ENCODE assay signal across 24 mouse cellular contexts in genomic region chr12:102930335-102930734, GRCm38 (mm10). TPM values are rescaled to one million over a fixed set of nuclear protein-coding genes. Genes with fewer than 3 reads are reported as not detected.
DNase-seq lines count a peak whose midpoint lies in the region.
"Had no signal": no experiment of that assay in that cellular context is flagged by ENCODE, and none has a peak within 500 bp of the region (broad histone marks: within the 10 kb centered on the region; RNA-seq: fewer than 3 reads in every experiment).

No protein-coding gene starts in this region.

- DNase-seq in ES-CJ7 (ENCODE audit: low read depth, low spot score) (peak; percentile 48), R1 (ENCODE audit: low read depth, low spot score) (peak; percentile 83), ZHBTc4 (ENCODE audit: low read depth, low spot score) (peak; percentile 75)
- DNase-seq in left cerebral cortex, postnatal 10 days (ENCODE audit: extremely low spot score in 1 of 2, low spot score in 2 of 2): no peak
- no peak for DNase-seq in kidney, adult 11 months
- DNase-seq in right cerebral cortex, postnatal 25 days: no peak
- DNase-seq: adrenal gland, adult 2 months; adrenal gland, adult 8-10 months; adrenal gland, postnatal 10 days; adrenal gland, postnatal 14 days; adrenal gland, postnatal 25 days; adrenal gland, postnatal 36 days; B cell, adult 2 months; cerebellum, adult 11 months; cerebellum, adult 11-12 months; cerebellum, adult 18-20 months; cerebellum, adult 2 months; cerebellum, adult 8-10 months; cerebellum, adult 9-10 months had no signal

- intact Hi-C loops in left cerebral cortex, postnatal 10 days (cut with DNase I): no loop called here

RNA-seq across cellular contexts. Expression of gene Unc79, which starts 18.3 kb away (rescaled TPM):
- 10 to 100 TPM; 37.3 to 38.9 TPM for total RNA-seq in left cerebral cortex, postnatal 10 days (2021)
- total RNA-seq: MEL had no signal

RNA-seq across cellular contexts. Expression of gene Cox8c, which starts 31.2 kb away (rescaled TPM):
- total RNA-seq in left cerebral cortex, postnatal 10 days (2021): not detected
- total RNA-seq: adrenal gland, adult 18-20 months; adrenal gland, adult 2 months; adrenal gland, adult 8-10 months; adrenal gland, postnatal 10 days; adrenal gland, postnatal 14 days; adrenal gland, postnatal 25 days; adrenal gland, postnatal 36 days; adrenal gland, postnatal 4 days; CH12.LX; G1E; MEL had no signal

RNA-seq across cellular contexts. Expression of gene Btbd7, which starts 52.1 kb away (rescaled TPM):
- 10 to 100 TPM; 17.7 to 19.6 TPM for total RNA-seq in left cerebral cortex, postnatal 10 days (2021)

Comparison
In these comparisons a context has a peak if more than half of its experiments do, and no peak if none do; other contexts are left out.
1. DNase-seq: peak in ES-CJ7 (single experiment), R1 (single experiment) and ZHBTc4 (single experiment); none in left cerebral cortex, postnatal 10 days (0 of 2), kidney, adult 11 months (single experiment) and right cerebral cortex, postnatal 25 days (single experiment).